Comparison of ENCODE assay signal across 8 mouse cellular contexts in genomic region chr14:37135127-37135593, GRCm38 (mm10). TPM values are rescaled to one million over a fixed set of nuclear protein-coding genes. Genes with fewer than 3 reads are reported as not detected.
DNase-seq lines count a peak whose midpoint lies in the region; ATAC-seq and TF ChIP-seq lines count a peak whose summit lies in the region.

Ghitm (minus strand) TSS chr14:37135272.

- H3K36me3 ChIP-seq in kidney, embryonic 14.5 days (ENCODE audit: control insufficient read depth, insufficient read depth, low read length) = peaks cover 24% of the 10 kb centered on the region; the same call in 1 of the 2 replicates
- H3K36me3 ChIP-seq in limb, embryonic 15.5 days = peaks cover 24% of the 10 kb centered on the region

- no peaks in the 10 kb centered on the region for H3K9me3 ChIP-seq in kidney, embryonic 14.5 days (ENCODE audit: control insufficient read depth, low read length)
- no peaks in the 10 kb centered on the region for H3K9me3 ChIP-seq in limb, embryonic 15.5 days

- under 1% methylated on average over 38 of the region's 38 CpGs for WGBS in kidney, embryonic 14.5 days
- WGBS in limb, embryonic 15.5 days = under 1% methylated on average over 38 of the region's 38 CpGs

- H3K4me2 ChIP-seq in kidney, embryonic 14.5 days (replicated peaks; ENCODE audit: low read depth, low read length) = peak within 1 kb of the TSS; percentile 58
- peak within 1 kb of the TSS; percentile 57 for H3K4me2 ChIP-seq in limb, embryonic 15.5 days

- DNase-seq in A20 (ENCODE audit: low read depth, low spot score) = peak; percentile 99
- peak; percentile 98 for DNase-seq in heart, adult 9 months (ENCODE audit: low spot score in 2 of 2)
- DNase-seq in monocyte, adult 2 months (ENCODE audit: low read depth in 1 of 2, low spot score in 2 of 2) = peak; percentile 91 to 94
- peak; percentile 96 to 98 for DNase-seq in spleen, postnatal 36 days (ENCODE audit: low spot score in 2 of 2)

- H3K4me3 ChIP-seq in bone marrow macrophage, adult 2 months (ENCODE audit: insufficient read depth, low read length) = peak within 1 kb of the TSS; percentile 91
- peak within 1 kb of the TSS; percentile 70 for H3K4me3 ChIP-seq in embryonic fibroblast, embryonic 13.5 days (ENCODE audit: insufficient read depth, low read length)
- peak within 1 kb of the TSS; percentile 92 for H3K4me3 ChIP-seq in kidney, embryonic 14.5 days (ENCODE audit: low read length)
- peak within 1 kb of the TSS; percentile 86 for H3K4me3 ChIP-seq in limb, embryonic 15.5 days

- H3K27ac ChIP-seq in bone marrow macrophage, adult 2 months (ENCODE audit: insufficient read depth, low read depth, low read length) = peak within 1 kb of the TSS; percentile 79
- H3K27ac ChIP-seq in embryonic fibroblast, embryonic 13.5 days (ENCODE audit: insufficient read depth, low read length) = peak within 1 kb of the TSS; percentile 92
- H3K27ac ChIP-seq in kidney, embryonic 14.5 days (ENCODE audit: low read depth, low read length) = peak within 1 kb of the TSS; percentile 77
- peak within 1 kb of the TSS; percentile 87 for H3K27ac ChIP-seq in limb, embryonic 15.5 days

- 0 out of 2 replicates have a peak, but pooled peaks have one; percentile 36 for TF ChIP-seq POLR2A in bone marrow macrophage, adult 2 months (IDR thresholded peaks at IDR 0.05; ENCODE audit: borderline replicate concordance, low read depth, low read length)
- peak; percentile 93 for TF ChIP-seq POLR2A in embryonic fibroblast, embryonic 13.5 days (IDR thresholded peaks at IDR 0.05; ENCODE audit: low read depth, low read length)

- TF ChIP-seq CTCF in bone marrow macrophage, adult 2 months (IDR thresholded peaks at IDR 0.05; ENCODE audit: low read depth, low read length) = no peak
- no peak for TF ChIP-seq CTCF in embryonic fibroblast, embryonic 13.5 days (IDR thresholded peaks at IDR 0.05; ENCODE audit: borderline replicate concordance, insufficient read depth, low read length)

- ATAC-seq in kidney, embryonic 14.5 days (ENCODE audit: low FRiP score, low TSS enrichment) = peak; percentile 100
- peak; percentile 99 for ATAC-seq in limb, embryonic 15.5 days (ENCODE audit: insufficient number of reproducible peaks, low FRiP score, low TSS enrichment, low read depth)

- peak within 1 kb of the TSS; percentile 90 for H3K9ac ChIP-seq in kidney, embryonic 14.5 days (ENCODE audit: low read depth, low read length)
- H3K9ac ChIP-seq in limb, embryonic 15.5 days = peak within 1 kb of the TSS; percentile 87

- no peaks in the 10 kb centered on the region for H3K27me3 ChIP-seq in kidney, embryonic 14.5 days (ENCODE audit: control insufficient read depth, insufficient read depth, low read length)
- H3K27me3 ChIP-seq in limb, embryonic 15.5 days = no peaks in the 10 kb centered on the region

- H3K4me1 ChIP-seq in bone marrow macrophage, adult 2 months (ENCODE audit: control insufficient read depth, insufficient read depth, low read length) = peaks cover 4% of the 10 kb centered on the region
- no peaks in the 10 kb centered on the region; the same call in 1 of the 2 replicates for H3K4me1 ChIP-seq in embryonic fibroblast, embryonic 13.5 days (ENCODE audit: control insufficient read depth, insufficient read depth, low read length)
- 0 out of 2 replicates have a peak, but pooled peaks cover 4% of the 10 kb centered on the region for H3K4me1 ChIP-seq in kidney, embryonic 14.5 days (ENCODE audit: control insufficient read depth, insufficient read depth, low read length)
- H3K4me1 ChIP-seq in limb, embryonic 15.5 days = peaks cover 3% of the 10 kb centered on the region; the same call in 1 of the 2 replicates

RNA-seq across cellular contexts. Expression of gene Ghitm, which starts in this region (rescaled TPM):
- 144 and 146 TPM in 2 replicates for polyA plus RNA-seq in bone marrow macrophage, adult 2 months (2012; ENCODE audit: insufficient read depth, insufficient read length, missing spikeins)
- polyA plus RNA-seq in embryonic fibroblast, embryonic 13.5 days (2011; ENCODE audit: insufficient read length, low read depth, missing spikeins) = 293 and 339 TPM in 2 replicates
- polyA plus RNA-seq in kidney, embryonic 14.5 days (2014; fragmentation: Nextera tagmentation; extraction: Ambion mirVana) = 169 and 206 TPM in 2 replicates
- 179 and 198 TPM in 2 replicates for polyA plus RNA-seq in limb, embryonic 15.5 days (2015; fragmentation: Nextera tagmentation; extraction: Ambion mirVana)

Comparison
In these comparisons a context has a peak if more than half of its experiments do, and no peak if none do; other contexts are left out.
1. Peak in every context shown above with its lines: DNase-seq, ATAC-seq, H3K4me3 ChIP-seq and H3K27ac ChIP-seq.